Mouse (Mus musculus) cerebellum, adult 8-10 months (tissue): ENCODE results near the gene Smim15.

ENCODE experiments used
- DNase-seq: peaks from one replicate; pipeline ENCODE4 v3.0.0; 2022

Gene Smim15

DNA sequence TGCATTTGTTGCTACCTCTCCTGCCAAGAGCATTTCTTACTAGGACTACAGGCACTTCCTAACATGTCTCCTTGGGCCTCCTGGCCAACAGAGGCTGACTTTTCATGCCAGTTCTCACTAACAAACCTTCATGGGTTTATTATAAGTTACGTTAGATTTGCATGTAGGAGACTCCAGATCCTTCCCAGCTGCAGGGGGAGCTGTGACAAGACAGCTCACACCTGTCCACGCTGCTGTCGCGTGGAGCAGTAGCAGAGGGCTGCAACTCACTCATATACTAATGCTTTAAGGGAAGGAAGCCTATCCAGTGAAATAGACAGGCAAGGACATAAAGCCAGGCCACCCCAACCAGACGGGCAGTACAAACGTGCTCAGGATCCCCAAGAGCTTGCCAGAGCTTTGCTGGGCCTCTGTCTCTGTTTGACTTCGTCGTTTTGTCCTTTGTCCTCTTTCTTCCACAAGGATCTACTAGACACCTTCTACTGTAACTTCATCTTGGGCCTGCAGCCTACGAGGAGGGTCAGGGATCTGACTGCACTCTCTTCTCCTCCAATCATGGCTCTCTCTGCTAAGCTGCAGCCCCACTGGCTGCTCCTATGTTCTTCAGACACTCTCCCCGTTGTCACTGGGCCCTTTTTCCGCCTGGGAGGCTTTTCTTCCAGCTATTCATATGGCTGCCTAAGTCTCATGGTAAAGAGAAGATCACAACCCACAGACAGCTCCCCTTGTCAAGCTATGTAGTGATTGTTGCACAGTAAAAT is 19.3 kb downstream of the Smim15 start:
- no peak for DNase-seq

DNA sequence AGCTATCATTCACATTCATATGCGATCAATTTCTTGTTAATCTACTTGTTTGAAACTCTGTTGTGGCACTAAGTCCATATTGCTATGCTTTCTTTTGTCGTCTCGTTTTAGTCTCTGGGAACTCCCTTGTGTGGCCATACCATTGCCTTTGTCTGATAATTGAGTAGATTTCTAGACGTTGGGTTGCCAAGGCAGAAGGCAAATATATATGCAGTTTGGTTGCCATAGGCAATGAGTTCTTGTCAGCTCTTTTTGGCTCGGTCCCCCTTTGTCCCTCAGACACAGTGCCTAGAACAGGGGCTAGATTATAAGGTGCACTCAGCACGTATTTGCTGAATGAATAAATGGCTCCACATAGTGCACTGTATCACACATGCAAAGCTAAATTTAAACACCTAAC is 20.1 kb downstream of the Smim15 start:
- DNase-seq = no peak

GRCm38 (mm10) chr13:108066021-108066420 is 21.8 kb downstream of the Smim15 start:
- no peak for DNase-seq

- DNase-seq = no peak
These were observed 24.9 kb downstream of the Smim15 start for GRCm38 (mm10) chr13:108069151-108069550.

DNA sequence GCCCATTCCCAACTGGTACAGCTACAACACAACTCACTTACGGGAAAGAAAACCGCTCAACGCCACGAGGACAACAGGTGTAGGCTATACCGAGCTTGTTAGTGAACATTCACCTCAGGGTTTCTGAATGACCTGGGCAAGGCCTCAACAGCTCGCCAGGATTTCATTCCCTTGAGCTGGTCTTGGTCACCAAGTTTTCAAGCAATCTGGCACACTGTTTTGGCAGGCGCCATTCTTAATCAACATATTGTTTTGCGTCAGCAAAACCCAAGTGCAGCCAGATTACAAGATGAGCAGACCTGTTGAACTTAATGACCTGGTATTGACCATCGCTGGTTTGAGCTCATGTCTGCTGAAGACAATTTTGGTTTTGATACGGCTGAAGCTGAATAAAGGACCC is 25.9 kb downstream of the Smim15 start:
- DNase-seq = no peak

DNA sequence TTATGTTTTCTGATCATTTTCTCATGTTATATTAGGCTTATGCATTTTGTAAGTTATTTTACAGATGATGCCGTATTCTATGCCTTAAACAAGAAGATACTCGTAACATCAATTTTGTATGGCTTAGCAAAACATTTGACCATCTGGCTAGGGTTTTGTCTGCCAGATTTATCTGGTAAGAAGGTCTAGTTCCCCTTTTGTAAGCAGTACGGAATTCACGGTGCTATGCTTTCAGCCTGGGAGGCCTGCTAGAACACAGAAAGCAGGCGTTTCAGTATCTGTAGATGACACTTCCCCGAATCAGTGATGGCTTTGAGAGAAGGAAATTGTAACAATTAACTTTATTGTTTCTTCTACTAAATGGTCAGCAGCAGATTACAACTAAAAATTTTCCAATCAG is 33.2 kb downstream of the Smim15 start:
- DNase-seq = no peak

DNA sequence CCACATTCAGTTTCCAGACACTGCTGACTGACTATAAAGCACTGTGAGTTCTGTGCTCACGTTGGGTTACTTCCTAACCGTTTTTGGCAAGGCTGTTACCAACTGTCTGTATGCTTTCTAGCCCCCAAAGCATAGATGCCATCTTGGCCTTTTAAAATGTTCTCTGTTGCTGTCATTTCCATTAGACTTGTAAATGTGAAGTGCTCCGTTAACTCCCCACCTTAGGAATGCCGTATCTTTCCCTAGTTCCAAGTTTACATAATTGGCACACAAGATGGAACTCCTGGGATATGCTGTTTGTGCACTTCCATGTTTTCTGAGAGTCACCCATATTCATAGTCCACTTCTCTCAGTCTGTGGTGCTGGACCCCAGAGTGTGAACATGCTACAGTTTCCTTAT is 33.7 kb downstream of the Smim15 start:
- DNase-seq = no peak

DNA sequence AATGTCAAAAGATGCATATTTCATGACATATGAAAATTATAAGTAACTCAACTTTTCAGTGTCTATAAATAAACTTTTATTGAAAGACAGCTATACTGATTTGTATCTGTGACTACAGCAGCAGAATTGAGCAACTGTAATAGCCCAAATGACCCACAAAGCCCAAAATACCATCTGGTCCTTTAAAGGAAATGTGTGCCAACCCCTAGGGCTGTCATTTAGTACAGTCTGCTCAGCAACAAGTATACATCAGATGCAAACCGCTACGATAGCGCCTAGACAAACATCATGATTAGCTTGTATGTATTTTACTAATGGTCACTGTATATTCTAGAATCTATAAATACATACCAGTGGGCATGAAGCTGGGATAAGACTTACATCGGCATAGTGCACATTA is 39.8 kb downstream of the Smim15 start:
- DNase-seq = peak; percentile 9

DNA sequence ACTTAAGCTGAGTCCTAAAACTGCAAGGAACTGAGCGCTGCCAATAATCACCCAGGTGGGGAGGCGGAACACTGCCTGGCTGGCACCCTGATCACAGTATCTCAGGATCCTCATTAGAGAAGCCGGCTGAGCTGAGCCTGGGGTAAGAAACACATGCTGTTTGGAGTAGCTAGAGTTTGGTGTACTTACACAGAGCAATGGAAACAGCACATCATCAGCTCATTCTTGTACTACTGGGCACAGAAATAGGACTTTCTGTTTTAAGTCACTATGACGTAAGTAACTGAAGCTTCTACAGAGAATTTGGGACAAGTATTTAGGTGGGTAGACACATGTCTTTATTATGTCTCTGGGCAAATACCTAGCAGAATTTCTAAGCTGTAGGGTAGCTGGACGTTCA is 41.8 kb downstream of the Smim15 start:
- no peak for DNase-seq

DNA sequence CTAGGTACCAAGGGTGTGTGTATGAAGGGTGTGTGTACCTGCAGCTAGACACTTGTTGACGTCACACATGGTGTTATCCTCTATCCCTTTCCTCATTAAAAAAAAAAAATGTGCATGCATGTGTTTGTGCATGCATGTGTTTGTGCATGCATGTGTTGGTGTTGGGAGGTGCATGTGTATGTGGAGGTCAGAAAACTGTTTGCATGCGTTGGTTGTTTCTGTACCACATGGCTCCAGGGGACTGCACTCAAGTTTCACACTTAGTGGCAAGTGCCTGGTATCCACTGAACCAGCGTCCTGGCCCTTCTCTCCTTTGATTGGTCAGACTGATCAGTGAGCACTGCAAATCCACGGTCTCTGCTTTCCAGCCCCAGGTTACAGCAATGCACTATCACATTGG is 42.5 kb downstream of the Smim15 start:
- no peak for DNase-seq

DNA sequence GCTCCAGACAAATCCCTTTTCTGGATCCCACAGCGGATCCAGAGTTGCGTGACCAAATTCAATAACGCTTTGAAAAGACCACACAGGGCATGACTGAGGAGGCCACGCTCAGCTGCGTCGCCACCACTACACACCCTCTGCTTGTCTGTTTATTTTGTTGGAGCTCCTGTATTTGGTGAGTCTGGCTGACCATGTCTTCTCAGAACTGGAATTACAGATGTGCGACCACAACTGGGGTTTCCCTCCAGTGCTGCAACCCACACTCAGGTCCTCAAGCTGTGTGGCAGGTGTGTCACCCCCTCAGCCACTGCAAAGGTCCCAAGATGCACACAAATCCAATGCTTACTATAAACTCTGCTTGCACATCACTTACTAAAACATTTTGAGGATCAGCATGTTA is 48.0 kb downstream of the Smim15 start:
- DNase-seq = no peak

GRCm38 (mm10) chr13:108094681-108095080 is 50.4 kb downstream of the Smim15 start:
- no peak for DNase-seq

- peak; percentile 87 for DNase-seq
These were observed 51.4 kb downstream of the Smim15 start for GRCm38 (mm10) chr13:108095617-108096016.

- DNase-seq = no peak
These were observed 52.2 kb downstream of the Smim15 start for GRCm38 (mm10) chr13:108096446-108096845.
